Mouse (Mus musculus): Measurements from ENCODE around the gene Klf9.

The Klf9 gene

DNA sequence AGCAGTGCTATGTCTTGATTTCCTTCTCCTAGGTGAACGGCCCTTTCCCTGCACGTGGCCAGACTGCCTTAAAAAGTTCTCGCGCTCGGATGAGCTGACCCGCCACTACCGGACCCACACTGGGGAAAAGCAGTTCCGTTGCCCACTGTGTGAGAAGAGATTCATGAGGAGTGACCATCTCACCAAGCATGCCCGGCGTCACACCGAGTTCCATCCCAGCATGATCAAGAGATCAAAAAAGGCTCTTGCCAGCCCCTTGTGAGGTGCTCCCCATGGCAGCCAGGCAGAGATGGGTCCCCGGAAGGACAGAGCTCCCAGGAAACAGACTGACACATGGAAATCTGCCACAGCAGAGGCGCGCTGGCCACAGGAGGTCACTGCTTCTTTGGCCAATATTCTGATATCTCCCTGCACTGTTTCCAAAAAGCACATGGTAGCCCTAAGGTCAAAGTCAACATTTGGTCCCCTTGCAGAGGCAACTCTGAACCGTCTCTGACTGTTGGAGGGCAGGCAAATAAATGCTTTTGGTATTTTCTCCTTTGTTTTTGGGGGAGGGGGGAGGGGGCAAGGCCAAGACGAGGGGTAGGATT is 23.7 kb downstream of the Klf9 start:
- DNase-seq (ENCODE audit: low spot score in 2 of 2): no peak

DNA sequence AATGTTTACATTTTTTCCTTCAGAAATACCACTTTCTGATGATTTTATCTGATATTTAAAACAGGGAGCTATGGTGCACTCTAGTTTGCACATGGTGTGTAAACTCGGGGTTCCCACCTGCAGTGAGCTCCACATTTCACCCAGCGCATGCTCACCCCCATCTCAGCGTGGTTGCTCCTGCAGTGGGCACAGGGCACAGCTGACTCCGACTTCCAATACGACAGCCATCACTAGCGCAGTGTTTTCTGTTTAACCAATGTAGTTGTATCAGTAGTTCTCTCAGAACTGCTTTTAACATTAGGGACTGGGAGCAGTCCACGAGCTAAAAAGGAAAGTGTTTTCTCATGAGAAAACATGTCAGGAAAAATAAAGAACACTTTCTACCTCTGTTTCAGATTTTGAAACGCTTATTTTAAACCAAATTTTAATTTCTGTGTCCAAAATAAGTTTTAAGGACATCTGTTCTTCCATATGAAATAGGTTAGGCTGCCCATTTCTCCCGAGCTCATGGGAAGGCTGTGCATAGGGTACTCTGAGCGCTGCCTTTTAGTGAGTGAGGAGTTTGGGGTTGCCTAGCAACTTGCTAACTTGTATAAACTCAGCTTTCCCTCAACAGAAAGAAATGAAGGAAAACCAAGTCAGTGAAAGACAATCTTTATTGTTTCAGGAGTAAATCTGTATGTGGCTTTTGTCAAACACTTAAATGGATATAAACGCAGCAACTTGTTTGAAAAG is 25.7 kb downstream of the Klf9 start:
- no peak for DNase-seq (ENCODE audit: low spot score in 2 of 2)

DNA sequence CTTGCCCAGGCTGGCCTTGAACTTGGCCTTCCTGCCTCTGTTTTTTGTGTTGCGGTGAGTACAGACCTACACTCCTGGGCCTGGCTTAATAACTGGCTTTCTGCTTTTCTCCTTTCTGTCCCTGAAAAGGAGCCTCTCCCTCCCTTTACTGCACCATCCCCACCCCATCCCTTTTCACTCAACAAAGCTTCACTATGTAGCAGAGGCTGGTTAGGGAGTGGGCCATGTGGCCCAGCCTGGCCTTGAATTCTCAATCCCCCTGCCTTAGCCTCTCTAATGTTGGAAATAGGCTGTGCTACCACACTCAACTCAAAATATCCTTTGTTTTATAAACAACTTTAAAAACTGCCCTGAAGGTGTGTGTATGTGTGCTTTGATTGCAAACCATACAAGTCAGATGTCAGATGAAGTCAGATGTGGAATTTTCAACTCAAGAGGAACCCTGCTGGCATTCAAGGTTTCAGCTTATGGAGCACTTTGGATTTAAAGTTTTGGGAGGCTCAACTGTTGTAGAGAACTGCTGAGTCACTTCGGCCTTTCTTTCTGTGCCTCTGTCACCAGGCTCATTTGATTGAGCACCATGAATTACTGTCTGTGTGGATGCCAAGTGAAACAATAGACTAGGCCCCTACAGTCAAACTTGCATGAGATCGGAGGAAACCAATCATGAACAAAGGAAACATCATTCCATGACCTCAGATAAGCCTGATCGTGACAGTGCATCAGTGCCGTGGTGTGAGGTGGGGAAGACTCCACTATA is 28.1 kb downstream of the Klf9 start:
- no peak for DNase-seq (ENCODE audit: low spot score in 2 of 2)

DNA sequence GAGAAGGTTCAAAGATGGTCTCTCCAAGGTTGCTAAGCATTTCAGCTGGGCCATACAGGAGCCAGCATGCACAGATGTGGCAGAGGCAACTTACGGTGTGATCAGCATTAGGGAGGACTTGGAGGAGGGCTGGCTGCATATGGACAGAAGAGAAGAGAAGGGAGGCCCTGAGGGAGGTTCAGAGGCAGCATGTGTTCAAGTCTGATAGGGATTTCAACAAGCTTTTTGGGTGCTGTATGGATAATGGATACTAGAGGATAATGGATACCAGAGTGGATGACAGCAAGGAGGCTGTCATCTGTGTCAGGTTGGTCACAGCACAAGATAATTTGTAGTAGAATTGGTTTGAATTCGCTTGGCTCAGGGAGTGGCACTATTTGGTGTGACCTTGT is 28.6 kb downstream of the Klf9 start:
- no peak for DNase-seq (ENCODE audit: low spot score in 2 of 2)

DNA sequence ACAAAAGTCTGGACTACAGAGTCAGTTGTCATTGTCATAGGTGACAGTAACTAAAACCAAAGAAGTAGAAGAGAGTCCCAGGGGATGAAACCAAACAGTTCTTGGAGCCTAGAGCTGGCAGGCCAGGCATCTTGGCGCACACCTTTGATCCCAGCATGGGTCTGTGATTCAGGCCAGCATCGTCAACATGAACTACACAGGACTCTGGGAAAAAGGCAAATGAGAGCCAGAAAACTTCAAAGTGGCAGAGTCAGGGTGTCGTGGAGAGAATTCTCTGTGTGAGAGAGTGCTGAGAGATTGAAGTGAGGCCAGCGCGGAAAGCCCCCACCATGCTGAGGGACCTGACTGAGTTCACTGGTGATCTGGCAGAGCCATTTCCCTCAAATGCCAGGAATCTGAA is 29.4 kb downstream of the Klf9 start:
- no peak for DNase-seq (ENCODE audit: low spot score in 2 of 2)

DNA sequence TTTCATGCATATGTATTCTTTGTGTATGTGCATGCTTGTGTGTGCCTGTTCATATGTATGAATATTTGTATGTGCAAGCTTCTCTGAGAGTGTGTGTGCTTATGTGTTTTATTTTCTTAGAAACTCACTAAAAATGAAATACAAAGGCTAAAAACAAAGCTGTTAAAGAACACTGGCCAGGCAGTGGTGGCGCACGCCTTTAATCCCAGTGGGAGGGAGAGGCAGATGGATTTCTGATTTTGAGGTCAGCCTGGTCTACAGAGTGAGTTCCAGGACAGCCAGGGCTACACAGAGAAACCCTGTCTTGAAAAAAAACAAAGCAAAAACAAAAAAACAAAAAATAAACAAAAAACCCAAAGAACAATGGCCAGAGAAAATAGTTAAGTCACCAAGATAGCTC is 30.1 kb downstream of the Klf9 start:
- DNase-seq (ENCODE audit: low spot score in 2 of 2): no peak

DNA sequence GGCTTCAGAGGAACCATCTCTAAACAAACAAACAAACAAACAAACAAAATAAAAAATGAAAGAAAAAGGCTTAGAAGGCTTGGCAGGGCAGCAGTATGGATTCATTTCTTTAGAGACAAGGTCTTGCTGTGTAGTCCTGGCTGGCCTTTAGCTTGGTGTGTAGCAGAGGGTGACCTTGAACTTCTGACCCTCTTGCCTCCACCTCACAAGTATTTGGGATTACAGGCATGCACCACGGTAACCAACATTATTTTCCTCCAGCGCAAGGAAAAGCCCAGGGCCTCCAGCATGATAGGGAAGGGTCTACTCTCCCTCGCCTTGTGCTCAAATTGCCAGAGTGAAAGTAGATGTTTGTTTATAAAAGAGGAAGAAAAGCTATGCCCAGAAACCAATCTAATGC is 34.1 kb downstream of the Klf9 start:
- DNase-seq (ENCODE audit: low spot score in 2 of 2): no peak

DNA sequence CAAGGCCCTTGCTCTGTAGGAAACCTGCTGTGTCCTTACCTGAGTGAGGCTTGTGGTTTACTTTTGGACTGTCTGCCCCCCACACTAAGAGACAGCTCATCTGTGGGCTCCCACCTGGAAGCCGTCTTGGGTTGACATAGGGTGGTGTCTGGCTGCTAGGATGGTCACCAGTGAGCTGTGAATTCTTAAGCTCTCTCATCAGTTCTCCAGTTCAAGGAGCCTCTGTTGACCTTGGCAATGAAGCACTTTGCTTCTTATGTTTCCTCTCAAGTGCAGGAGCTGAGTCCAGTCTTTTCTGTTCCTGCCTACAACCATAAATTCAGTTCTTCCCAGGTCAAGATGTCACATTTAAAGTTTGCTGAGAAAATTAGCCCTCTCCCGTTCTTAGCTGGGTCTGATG is 34.5 kb downstream of the Klf9 start:
- DNase-seq (ENCODE audit: low spot score in 2 of 2): no peak

DNA sequence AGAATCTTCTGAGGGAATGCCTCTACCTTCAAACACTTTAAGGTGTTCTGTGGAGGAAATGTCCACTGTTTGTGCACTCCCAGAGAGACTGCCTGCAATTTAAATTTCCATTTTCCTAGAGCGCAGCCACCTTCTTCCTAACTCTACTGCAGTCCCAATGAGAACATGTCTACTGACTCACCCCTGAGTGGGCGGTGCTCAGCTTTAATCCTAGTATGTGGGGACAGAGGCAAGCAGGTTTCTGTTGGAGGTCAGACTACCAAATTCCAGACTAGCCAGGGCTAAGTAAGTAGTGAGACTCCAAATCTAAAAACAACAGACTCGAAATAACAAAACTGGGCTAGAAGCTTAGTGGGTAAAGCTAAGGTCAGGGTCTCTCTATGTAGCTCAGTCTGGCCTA is 37.5 kb downstream of the Klf9 start:
- no peak for DNase-seq (ENCODE audit: low spot score in 2 of 2)

DNA sequence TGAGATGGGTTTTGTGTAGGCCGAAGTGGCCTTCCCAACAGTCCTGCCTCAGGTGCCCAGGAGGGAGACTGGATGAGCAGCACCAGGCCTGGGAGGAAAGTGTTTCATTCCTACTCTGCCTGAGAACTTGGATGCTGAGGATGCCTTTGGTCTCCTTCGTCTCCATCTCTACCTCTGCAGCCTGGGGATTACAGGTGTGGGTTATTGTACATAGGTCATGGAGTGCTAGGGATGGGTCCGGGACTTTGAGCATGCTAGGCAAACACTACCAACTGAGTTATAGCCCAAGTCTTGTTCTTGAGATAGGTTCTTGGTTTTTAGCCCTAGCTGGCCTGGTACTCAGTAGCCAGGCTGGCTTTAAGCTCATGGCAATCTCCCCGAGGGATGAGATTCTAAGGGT is 42.5 kb downstream of the Klf9 start:
- DNase-seq (ENCODE audit: low spot score in 2 of 2): no peak

DNA sequence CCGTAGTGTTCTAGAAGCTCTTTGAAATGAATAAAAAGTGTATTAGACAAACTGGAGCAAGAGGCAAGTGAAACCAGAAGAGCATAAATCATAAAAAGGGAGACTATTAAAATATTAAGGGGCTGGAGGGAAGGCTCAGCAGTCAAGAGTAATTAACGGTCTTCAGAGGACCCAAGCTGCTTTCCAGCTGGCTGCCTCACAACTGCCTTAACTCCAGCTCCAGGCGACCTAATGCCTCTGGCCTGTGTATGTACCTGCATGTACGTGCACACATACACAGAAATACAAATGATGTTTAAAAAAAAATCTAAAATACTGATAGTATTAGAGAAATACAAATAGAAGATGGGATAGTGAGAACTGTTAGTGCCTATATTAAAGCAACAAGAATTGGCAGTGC is 43.0 kb downstream of the Klf9 start:
- DNase-seq (ENCODE audit: low spot score in 2 of 2): no peak

DNA sequence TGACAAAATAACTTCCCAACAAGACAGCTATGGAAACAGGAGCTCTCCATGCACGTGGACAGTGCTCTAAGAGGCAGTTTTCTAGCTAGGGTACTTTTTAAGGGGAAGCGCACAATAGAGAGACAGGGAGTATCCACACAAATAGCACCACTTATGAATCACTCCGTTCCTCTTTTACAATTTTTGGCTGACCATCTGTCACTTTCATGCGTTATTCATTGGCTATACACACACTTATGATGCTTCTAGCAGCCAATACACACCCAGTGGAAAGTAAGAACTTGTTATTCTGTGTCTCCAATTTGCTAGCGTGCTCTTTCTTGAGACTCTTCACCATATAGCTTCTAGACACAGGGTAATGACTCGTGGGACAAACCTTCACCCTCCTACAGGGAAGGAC is 46.7 kb downstream of the Klf9 start:
- DNase-seq (ENCODE audit: low spot score in 2 of 2): no peak

DNA sequence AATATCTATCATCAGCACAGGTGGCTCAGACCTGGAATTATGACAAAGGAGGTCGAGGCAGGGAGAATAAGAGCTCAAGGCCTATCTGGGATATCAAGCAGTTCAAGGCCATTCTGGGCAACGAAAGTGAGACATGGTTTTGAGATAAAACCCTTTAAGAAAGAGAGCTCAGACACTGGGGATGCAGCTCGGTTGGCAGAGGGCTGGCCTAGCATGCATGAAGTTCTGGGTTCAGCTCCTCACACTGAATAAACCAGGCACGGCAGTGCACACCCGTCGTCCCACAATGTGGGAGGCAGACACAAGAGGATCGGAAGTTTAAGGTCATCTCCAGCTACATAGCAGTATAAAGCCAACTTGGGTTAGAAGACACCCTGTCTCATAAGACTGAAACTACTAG is 48.0 kb downstream of the Klf9 start:
- no peak for DNase-seq (ENCODE audit: low spot score in 2 of 2)

DNA sequence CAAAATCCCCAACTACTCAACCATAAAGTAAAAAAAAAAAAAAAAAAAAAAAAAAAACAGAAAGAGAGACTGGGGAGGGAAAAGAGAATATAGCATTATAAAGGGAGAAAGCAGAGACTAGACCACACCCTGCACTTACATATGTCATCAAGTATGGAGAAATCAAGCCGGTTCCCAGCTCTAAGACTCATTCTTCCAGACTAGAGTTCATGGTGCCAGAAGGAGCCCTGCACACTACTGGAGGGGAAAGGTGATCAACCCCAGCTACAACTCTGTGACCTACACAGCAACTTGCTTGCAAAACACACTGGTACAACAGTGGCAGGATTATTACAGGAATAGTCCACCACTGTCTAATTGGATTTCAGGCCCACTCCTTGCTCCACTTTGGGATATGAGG is 48.7 kb downstream of the Klf9 start:
- DNase-seq (ENCODE audit: low spot score in 2 of 2): no peak

DNA sequence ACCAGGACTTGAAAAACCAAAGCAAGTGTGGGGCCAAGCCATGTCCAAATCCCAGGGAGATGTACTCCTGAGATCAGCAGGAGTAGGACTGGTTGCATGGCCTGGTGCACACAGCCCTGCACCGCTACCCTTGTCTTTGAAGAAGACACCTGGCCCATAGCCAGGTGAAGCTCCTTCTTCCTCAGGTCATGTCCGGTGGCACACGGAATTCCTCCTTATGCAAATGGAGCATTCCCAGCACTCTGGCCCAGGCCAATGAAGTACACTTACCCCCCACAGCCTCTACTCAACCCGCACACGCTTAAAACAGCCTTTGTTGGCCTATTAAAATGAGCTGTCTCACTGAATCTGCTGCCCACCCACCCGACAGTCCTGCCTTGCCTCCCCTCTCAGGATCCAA is 50.5 kb downstream of the Klf9 start:
- DNase-seq (ENCODE audit: low spot score in 2 of 2): no peak

DNA sequence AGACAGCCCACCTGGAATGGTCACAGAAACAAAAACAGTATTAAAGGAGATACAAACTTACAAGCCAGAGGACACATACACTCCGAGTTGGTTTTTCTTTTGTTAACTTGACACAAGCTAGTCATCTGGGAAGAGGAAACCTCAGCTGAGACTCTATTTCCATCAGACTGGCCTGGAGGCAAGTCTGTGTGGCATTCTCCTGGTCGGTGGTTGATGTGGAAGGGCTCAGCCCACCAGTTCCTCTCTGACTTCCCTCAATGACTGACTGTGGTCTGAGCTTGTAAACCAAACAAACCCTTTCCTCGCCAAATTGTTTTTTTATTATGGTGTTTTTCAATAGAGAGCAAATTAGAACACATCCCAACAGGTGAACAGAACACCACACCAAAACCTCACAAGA is 52.0 kb downstream of the Klf9 start:
- DNase-seq (ENCODE audit: low spot score in 2 of 2): no peak

DNA sequence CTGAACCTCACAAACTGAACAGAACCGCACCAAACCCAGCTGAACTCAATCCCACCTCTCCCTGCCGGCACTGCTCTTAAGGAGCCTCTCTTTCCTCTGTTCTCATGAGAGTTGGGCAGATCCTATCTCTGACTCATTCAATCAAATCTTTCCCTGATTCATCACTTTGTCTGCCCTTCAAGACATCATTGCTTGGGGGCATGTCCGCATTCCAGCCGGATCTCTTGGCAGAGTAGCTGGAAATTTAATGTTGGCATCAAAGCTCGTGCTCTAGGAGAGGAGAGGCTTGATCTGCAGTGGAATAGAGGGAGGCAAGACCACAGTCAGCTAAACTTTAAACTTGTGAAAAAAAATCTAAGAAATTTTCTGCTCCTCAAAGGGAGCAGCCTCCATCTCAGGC is 61.1 kb downstream of the Klf9 start:
- no peak for DNase-seq (ENCODE audit: low spot score in 2 of 2)

DNA sequence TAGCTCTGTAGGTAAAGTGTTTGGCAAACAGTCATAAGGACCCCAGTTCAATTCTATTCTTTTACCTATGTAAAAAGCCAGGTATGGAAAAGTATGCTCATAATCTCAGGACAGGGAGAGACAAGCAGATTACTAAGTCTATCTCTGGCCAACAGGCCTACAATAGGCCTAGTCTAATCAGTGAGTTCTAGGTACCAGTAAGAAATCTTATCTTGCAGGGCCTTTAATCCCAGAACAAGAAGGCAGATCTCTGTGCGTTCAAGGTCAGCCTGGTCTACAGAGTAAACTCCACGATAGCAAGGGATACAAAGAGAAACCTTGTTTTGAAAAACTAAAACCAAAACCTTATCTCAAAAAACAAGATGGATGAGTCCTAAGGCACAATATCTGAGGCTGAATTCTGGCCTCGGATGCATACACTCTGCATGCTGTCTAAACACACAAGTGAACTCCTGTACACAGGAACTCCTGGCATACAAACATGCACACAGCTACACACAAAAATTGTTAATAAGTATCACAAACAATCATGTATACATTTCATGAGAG is 62.6 kb downstream of the Klf9 start:
- no peak for DNase-seq (ENCODE audit: low spot score in 2 of 2)

DNA sequence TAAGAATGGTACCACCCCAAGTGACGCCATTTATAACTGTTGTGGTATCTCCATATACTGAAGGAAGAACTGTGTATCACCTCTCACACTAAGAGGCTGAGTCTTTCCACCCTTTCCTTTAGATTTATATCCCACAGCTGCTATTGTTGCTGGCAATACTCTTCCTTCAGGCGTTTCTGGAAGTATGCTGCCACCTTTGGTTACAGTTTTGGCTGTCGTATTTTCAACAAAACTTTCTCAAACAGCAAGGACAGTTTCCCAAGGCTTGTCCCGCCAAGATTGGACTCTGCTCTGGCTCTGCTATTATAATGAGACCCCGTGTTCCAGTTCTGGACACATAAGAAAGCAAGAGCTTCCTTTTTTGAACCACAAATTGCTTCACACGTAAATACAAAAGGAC is 70.3 kb downstream of the Klf9 start:
- DNase-seq (ENCODE audit: low spot score in 2 of 2): no peak

DNA sequence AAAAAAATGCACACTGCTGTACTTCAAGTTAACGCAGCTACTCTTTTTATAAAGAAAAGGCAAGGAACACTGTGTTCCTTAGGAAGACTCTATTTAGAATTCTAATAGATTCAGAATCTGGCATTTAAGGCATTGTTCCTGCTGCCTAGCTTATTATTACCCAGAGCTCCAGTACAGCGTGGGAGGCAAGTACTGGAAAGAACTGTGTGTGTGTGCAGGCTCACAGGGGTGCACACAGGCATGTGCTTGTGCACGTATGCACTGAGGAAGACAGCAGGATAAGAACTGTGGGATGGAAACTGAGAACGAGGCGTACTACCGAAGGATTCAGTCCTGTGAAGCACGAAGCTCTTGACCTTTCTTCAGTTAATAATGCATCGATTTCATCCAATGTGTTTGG is 73.3 kb downstream of the Klf9 start:
- DNase-seq (ENCODE audit: low spot score in 2 of 2): peak; percentile 71 to 75
